Mouse (Mus musculus) G1E (cell line): ENCODE data around the gene Idh2. TPM values are rescaled to one million over a fixed set of nuclear protein-coding genes. Genes with fewer than 3 reads are reported as not detected.

Source experiments
- ATAC-seq: 2 replicates; pipeline ENCODE4 v1.8.0; 2016; ENCODE audit warnings: mild to moderate bottlenecking; ENCODE audit not compliant: insufficient number of reproducible peaks, poor library complexity, low FRiP score, severe bottlenecking; ENCODE audit errors: extremely low read depth
- DNase-seq: peaks from one replicate; pipeline ENCODE4 v3.0.0; 2012; ENCODE audit warnings: low spot score
- H3K27me3 ChIP-seq: 2 replicates; pipeline ENCODE4 v1.6.1; 2012; ENCODE audit warnings: mild to moderate bottlenecking, low read length, inconsistent platforms; ENCODE audit not compliant: insufficient read depth
- H3K36me3 ChIP-seq: replicated peaks from 2 replicates; pipeline ENCODE3; 2012; ENCODE audit warnings: mild to moderate bottlenecking, inconsistent platforms
- H3K4me1 ChIP-seq: 2 replicates; pipeline ENCODE4 v1.6.1; 2012; ENCODE audit warnings: low read depth, low read length, inconsistent platforms, mixed read lengths; ENCODE audit not compliant: insufficient read depth
- H3K4me3 ChIP-seq: 2 replicates; pipeline ENCODE4 v1.5.1; 2012; ENCODE audit warnings: low read depth, mild to moderate bottlenecking, inconsistent platforms, low read length, moderate library complexity, mixed read lengths
- H3K9me3 ChIP-seq: replicated peaks from 2 replicates; pipeline ENCODE4 v1.6.1; 2012; ENCODE audit warnings: inconsistent platforms
- CTCF ChIP-seq: IDR thresholded peaks from 2 replicates; pipeline ENCODE4 v1.5.1; 2012; ENCODE audit warnings: low read depth, low read length, inconsistent platforms, mixed read lengths
- GATA1 ChIP-seq: IDR thresholded peaks from 2 replicates; pipeline ENCODE4 v1.6.1; 2012; ENCODE audit warnings: borderline replicate concordance, low read length, inconsistent platforms, mixed read lengths
- GATA2 ChIP-seq: IDR thresholded peaks from 2 replicates; pipeline ENCODE4 v1.6.1; 2012; ENCODE audit warnings: low read depth, low read length, inconsistent platforms, borderline replicate concordance
- POLR2AphosphoS5 ChIP-seq: IDR thresholded peaks from 2 replicates; pipeline ENCODE4 v1.6.1; 2012; ENCODE audit warnings: low read depth, low read length, inconsistent platforms; ENCODE audit not compliant: insufficient replicate concordance
- TAL1 ChIP-seq: conservative IDR thresholded peaks from 2 replicates; pipeline ENCODE4 v1.6.1; 2012; ENCODE audit warnings: low read depth, low read length, inconsistent platforms, mixed read lengths
- polyA plus RNA-seq: library from polyadenylated mRNA; stranded (reverse); fragments of >175 nt; gene quantifications from 2 replicates; pipeline ENCODE4 v1.2.3, GENCODE M21; 2012
- total RNA-seq, 2 experiments: library from RNA; stranded (forward) in 1 of 2; stranded (reverse) in 1 of 2; fragments of 200-1000 nt in 1 of 2; fragments of >200 nt in 1 of 2; fragmentation: Nextera tagmentation in 1 of 2; gene quantifications; 2 replicates each; pipeline ENCODE4 v1.2.3; 2014 to 2017

Gene Idh2
- total RNA-seq (2014; fragmentation: Nextera tagmentation) (58.5 and 87.5 TPM in 2 replicates), total RNA-seq (2017) (98.7 and 106 TPM in 2 replicates), polyA plus RNA-seq (90.0 and 114 TPM in 2 replicates)

- DNase-seq: peak; percentile 99
- H3K36me3 ChIP-seq: peaks cover 17% of the 10 kb centered on the region
- no peaks in the 10 kb centered on the region for H3K9me3 ChIP-seq
- peak; percentile 83 for ATAC-seq
- TF ChIP-seq GATA1: no peak
- TF ChIP-seq POLR2AphosphoS5: no peak
- no peak for TF ChIP-seq GATA2
- no peak for TF ChIP-seq TAL1
- no peak for TF ChIP-seq CTCF
- peaks cover 57% of the 10 kb centered on the region for H3K4me1 ChIP-seq
- H3K4me3 ChIP-seq: peak within 1 kb of the TSS; percentile 89
- no peaks in the 10 kb centered on the region; the same call in 1 of the 2 replicates for H3K27me3 ChIP-seq
Observed at GRCm38 (mm10) chr7:80115224-80115590, at the start of gene Idh2. Gene Idh2 (minus strand): TSS chr7:80115392.

DNA sequence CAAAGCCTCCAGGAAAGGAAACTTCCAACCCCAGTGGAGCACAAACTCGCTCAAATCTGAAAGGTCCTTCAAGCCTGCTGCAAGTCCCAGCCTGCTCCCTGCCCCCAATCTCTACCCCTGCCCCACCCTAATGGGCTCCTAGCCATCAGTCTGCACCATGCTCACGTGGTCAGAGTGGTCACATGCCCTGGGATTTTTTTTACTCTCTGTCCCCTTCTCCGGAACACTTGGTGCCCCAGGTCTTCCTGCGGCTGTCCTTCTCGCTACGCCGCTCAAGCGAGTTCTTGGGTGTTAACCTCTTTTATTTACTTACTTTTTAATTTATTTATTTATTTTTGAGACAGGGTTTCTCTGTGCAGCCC is 45.7 kb upstream of the Idh2 start:
- DNase-seq (no peak), ATAC-seq (no peak)
- Histone ChIP-seq H3K27me3 (peaks cover 8% of the 10 kb centered on the region), H3K9me3 (no peaks in the 10 kb centered on the region), H3K36me3 (no peaks in the 10 kb centered on the region), H3K4me3 (no peak overlapping the region), H3K4me1 (peaks cover 53% of the 10 kb centered on the region)
- no peak for TF ChIP-seq GATA1
- TF ChIP-seq GATA2: no peak

- DNase-seq: no peak
- no peak overlapping the region for H3K4me3 ChIP-seq
- peaks cover 54% of the 10 kb centered on the region for H3K4me1 ChIP-seq
- no peak for TF ChIP-seq CTCF
- no peak for TF ChIP-seq GATA2
- no peak for TF ChIP-seq POLR2AphosphoS5
- TF ChIP-seq TAL1: no peak
- no peak for TF ChIP-seq GATA1
- ATAC-seq: no peak
- H3K9me3 ChIP-seq: no peaks in the 10 kb centered on the region
- no peaks in the 10 kb centered on the region for H3K36me3 ChIP-seq
- peaks cover 8% of the 10 kb centered on the region for H3K27me3 ChIP-seq
Observed at GRCm38 (mm10) chr7:80160293-80160944, 45.2 kb upstream of the Idh2 start.

- no peak for ATAC-seq
- Histone ChIP-seq H3K9me3 (no peaks in the 10 kb centered on the region), H3K4me1 (peaks cover 69% of the 10 kb centered on the region), H3K27me3 (peaks cover 8% of the 10 kb centered on the region), H3K4me3 (no peak overlapping the region), H3K36me3 (no peaks in the 10 kb centered on the region)
- DNase-seq: peak; percentile 38
- no peak for TF ChIP-seq GATA1
- TF ChIP-seq POLR2AphosphoS5: no peak
- TF ChIP-seq GATA2: no peak
- TF ChIP-seq TAL1: no peak
- no peak for TF ChIP-seq CTCF
Observed at GRCm38 (mm10) chr7:80158496-80159268, 43.5 kb upstream of the Idh2 start.

GRCm38 (mm10) chr7:80156711-80157227 is 41.6 kb upstream of the Idh2 start:
- peaks cover 4% of the 10 kb centered on the region for H3K36me3 ChIP-seq
- peak; percentile 63 for TF ChIP-seq CTCF
- TF ChIP-seq POLR2AphosphoS5: no peak
- 0 out of 2 replicates have a peak, but pooled peaks cover 4% of the 10 kb centered on the region for H3K9me3 ChIP-seq
- DNase-seq (peak; percentile 68), ATAC-seq (peak; percentile 55; the same call in 1 of the 2 replicates)
- peaks cover 76% of the 10 kb centered on the region for H3K4me1 ChIP-seq
- peak overlapping the region; percentile 61; the same call in 1 of the 2 replicates for H3K4me3 ChIP-seq
- peaks cover 8% of the 10 kb centered on the region for H3K27me3 ChIP-seq

DNA sequence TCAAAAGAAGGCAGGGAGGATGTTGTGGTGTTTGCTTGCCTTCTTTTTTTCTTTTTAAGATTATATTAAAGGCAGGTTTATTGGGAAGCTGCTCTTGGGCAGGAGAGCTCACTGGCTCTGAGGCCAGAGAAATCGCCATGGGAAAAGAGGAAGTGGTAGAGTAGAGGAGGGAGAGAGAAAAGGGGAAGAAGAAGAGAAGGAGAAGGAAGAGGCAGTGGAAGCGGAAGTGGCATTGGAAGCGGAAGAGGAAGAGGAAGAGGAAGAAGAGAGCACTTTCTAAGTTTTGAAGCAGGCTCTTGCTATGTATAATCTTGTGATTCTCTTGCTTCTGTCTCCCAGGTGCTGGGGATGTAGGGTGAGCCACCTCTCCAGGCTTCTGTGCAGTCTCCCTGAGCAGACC is 39.5 kb upstream of the Idh2 start:
- TF ChIP-seq GATA2: no peak
- no peak for TF ChIP-seq CTCF
- TF ChIP-seq GATA1: no peak
- TF ChIP-seq POLR2AphosphoS5: no peak
- no peak for TF ChIP-seq TAL1
- peaks cover 73% of the 10 kb centered on the region for H3K4me1 ChIP-seq
- peaks cover 4% of the 10 kb centered on the region for H3K36me3 ChIP-seq
- H3K9me3 ChIP-seq: 0 out of 2 replicates have a peak, but pooled peaks cover 4% of the 10 kb centered on the region
- no peak overlapping the region; the same call in 1 of the 2 replicates for H3K4me3 ChIP-seq
- ATAC-seq (peak; percentile 37; the same call in 1 of the 2 replicates), DNase-seq (no peak)
- H3K27me3 ChIP-seq: no peaks in the 10 kb centered on the region
